Mouse (Mus musculus): ENCODE measurements around the gene Mex3d.

Gene Mex3d

DNA sequence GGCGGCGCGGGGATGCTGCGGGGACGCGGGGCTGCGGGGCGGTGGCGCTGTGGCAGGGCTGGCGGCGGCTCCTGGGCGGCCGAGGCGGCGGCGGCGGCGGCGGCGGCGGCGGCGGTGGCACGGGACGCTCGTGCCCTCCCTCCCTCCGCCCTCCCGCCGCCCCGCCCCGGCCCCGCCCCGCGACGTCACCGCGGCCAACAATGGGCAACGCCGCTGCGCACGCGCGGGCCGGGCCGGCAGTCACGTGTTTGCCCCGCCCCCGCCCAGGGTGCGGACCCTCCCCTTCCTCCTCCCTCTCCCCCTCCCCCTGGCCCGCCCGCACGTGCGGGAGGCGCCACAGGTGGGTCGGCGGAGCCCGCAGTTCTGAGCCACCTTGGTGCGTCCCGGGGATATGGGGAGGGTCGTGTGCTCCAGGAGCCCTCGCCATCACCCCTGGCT is at the start of gene Mex3d:
Gene Mex3d (minus strand): TSS at position 138 of the 438 bp plus-strand sequence.
- DNase-seq (ENCODE audit: low spot score in 2 of 2), result peak in 1 of 2 experiments; percentile 86

DNA sequence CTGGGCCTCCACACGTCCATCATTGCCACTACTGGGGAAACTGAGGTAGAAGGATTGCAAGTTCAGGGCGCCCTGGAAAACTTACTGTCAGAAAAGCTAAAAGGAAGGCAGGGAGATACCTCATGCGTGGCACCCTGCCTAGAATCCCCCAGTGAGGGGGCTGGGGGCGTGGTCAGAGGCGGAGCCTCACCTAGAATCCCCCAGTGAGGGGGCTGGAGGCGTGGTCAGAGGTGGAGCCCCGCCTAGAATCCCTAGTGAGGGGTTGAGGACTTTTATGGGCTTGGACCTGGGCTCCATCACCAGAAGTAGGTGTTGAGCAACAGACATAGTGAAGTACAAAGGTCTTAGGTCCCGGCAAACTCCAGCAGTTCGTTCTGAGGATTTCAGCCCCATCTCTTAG is 48.8 kb upstream of the Mex3d start:
- DNase-seq (ENCODE audit: low spot score in 2 of 2), result no peak

DNA sequence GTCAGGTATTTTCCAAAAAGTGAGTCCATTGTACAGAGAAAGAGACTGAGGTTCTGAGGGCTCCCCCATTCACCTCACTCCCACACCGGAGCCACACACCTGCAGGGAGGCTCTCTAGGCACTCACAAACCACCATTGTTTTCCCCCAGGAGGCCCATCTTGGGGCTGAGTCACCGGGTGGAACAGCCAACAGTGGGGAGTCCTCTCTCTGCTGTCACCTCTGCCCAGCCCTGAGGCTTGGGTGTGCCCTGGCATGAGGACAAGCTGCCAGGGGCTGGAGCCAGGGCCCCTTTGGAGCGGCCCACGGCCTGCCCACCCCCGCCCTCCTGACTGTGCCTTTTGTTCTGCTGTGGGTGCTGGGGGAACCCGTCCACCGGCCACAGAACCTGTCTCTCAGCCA is 48.3 kb upstream of the Mex3d start:
- DNase-seq (ENCODE audit: low spot score in 2 of 2), result no peak

DNA sequence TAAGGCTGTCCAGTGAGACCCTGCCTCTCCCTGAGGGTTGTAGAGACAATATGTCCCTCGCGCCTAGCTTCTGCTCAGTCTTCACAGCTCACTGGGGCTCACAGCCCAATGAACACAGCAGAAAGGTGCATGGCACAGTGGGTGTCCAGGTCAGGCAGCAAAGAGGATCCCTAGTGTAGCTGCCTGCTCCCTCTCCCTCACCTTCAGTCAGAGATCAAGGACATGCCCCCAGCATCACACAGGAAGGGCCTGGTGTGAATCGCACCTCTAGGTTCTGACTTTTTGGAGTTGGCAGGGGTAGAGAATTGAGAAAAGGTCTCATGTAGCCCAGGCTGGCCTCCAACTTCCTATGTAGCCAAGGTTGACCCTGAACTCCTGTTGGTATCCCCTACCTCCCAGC is 47.4 kb upstream of the Mex3d start:
- no peak for DNase-seq (ENCODE audit: low spot score in 2 of 2)

DNA sequence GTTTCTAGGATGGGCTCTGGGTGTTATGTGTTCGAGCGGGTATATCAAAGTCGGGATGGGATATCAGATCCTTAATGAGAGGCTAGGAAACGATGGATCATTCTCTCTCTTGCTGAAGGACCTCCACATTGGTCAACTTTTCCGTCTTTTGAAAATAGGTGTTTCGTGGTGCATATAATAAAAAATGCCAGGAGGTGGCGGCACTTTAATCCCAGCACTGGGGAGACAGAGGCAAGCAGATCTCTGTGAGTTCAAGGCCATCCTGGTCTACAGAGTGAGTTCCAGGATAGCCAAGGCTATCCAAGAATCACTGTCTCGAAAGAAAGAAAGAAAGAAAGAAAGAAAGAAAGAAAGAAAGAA is 46.8 kb upstream of the Mex3d start:
- DNase-seq (ENCODE audit: low spot score in 2 of 2), result no peak

DNA sequence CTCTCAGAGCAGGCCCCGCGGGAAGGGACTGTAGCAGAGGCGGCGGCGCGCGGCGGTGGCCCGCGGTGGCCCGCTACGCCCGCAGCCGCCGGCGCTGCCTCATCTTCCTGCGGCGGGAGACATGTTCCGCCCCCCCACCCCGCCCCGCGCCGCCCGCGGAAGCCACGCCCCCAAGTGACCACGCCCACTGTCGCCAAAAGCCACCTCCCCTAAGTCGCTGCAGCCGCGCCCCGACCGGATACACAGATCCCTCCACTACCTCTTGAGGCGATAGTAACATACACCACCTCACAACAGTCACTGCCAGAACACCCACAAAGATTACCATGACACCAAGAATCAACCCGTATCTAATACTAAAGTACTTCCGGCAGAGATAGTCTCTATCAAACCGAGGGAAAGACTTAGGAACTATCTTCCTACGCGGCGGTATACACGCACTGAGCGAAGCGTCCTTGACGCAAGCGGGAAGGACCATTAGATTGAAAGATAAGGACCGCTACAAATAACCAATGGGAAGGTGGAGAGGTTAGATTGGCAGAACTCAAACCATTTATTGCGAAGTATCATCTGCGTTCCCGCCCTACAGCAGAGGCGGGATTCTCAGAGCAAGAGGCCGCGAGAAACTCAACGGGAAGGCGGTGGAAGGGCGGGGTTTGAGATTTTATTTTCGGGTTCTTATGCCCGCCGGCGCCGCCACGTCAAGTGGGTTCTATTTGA is 46.2 kb upstream of the Mex3d start, which contains the start of gene Tcf3:
Gene Tcf3 (minus strand): TSS at position 135 of the 720 bp plus-strand sequence.
- peak; percentile 92 to 95 for DNase-seq (ENCODE audit: low spot score in 2 of 2)

DNA sequence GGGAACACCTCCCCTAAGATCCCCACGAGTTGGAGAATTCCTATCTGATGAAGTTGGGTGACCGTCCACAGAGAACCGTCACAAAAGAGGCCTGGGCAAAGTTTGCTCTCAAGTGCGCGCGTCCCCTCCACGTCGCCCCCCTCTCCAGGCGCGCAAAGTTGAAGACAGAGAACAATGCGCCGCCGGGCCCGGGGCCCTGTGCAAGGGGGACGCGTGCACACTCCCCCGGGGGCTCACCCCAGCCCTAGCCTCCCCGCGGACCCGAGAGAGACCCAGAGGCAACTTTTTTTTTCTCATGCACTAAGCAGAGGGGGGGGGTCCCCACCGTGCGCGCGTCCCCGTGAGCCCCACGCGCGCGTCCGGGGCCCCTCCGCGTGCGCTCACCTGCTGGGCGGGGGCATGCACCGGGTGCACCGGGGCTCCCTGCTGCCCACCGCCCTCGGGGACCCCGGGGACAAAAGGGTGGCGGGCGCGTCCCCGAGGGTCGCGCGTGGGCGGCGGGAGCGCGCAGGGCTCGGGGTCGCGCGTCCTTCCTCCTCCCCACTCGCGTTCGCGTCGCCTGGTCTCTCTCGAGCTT is 45.6 kb upstream of the Mex3d start:
- no peak for DNase-seq (ENCODE audit: low spot score in 2 of 2)

DNA sequence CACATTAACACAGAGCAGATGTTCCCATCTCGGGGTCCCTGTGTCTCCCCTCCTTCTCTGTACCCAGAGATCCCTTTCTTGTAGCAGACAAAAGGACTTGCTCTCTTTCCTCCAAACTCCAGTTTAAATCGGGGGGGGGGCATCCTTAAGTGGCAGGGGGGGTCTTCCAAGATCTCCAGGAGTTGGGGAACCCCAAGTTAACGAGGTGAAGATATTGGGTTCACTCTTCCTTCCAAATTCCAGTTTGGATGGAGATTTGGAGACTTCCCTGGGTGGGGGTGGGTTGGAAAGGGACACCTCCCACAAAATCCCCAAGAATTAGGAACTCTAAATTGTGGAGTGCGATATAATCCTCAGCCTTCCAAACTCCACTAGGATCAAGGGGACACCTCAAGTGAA is 44.9 kb upstream of the Mex3d start:
- DNase-seq (ENCODE audit: low spot score in 2 of 2), result no peak

DNA sequence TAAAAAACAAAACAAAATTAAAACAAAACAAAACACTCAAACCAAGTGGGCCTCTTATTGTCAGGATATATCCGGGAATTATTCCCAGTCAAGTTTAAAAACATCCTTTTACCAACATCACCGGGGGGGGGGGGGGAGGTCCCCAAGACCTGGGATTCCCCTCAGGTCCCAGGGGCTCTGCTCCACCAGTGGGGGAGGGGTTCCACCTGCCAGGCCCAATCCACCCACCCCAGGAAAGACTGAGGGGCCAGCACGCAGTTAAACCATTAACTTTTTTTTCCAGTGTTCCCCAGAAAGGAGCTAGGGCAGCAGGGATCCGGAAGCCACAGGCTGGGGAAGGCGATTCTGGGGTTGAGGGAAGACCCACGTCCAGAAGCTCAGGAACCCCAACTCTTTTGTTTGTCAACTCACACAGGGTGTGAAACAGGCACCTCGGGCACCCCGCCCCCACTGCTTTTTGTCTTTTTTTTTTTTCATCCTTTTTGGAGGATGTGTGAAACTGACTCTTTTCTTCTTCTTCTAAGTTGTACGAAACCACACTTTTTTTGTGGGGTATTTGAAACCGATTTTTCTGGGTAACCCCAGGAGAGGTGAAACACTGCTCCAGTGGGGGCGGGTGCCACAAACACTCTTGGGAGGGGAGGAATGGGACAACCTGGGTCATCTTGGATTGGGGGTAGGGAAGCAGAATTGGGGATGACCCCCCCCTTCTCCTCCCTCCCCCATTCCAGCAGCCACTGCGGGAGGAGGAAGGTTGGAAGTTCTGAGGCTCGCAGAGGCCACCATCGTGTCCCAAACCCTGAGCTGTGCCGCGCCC is 44.3 kb upstream of the Mex3d start:
- no peak for DNase-seq (ENCODE audit: low spot score in 2 of 2)

DNA sequence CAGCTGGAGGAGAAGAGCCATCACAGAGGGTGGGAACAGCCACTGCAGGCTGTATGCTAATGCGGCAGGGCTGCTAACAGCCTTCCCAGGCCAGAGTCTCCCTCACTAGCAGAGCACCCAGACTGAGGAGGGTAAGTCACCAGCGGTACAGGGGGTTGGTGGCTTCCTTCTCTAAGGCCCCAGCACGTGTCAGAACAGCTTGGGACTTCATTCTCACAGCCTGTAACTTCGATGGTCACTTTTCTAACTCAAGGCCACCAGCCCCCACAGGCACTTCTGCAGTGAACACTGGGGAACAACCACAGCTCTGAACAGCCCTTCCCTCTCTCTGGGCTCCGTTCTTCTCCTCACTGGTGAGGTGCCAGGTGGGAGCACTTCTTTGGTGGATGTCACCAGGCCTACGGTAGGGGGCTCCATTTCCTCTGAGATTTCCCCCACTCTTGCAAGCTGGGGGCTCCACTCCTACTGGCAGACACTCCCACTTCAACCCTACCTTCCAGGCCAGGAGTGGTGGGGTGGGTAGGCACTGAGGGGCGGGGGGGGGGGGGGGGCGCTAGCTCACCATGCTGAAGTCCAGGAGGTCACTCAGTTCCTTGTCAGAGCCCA is 43.0 kb upstream of the Mex3d start:
- no peak for DNase-seq (ENCODE audit: low spot score in 2 of 2)

DNA sequence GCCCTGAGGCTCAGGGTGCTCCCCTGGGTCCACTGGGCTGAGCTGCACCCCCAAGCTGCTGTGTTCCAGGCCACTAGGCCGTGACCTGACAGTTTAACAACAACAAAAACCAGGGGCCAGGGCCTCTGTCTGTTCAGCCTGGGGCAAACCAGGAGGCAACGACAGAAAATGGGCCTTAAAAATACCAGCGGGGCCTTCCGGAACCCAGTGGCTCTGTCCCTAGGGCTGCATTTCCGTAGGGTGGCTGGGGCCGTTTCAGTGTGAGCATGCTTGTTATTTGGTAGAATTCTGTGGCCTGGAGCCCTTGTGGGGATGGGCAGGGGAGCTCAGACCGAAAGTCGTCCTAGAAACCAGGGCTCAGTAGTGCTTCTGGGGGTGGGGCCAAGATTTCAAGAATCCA is 42.3 kb upstream of the Mex3d start:
- DNase-seq (ENCODE audit: low spot score in 2 of 2), result no peak

DNA sequence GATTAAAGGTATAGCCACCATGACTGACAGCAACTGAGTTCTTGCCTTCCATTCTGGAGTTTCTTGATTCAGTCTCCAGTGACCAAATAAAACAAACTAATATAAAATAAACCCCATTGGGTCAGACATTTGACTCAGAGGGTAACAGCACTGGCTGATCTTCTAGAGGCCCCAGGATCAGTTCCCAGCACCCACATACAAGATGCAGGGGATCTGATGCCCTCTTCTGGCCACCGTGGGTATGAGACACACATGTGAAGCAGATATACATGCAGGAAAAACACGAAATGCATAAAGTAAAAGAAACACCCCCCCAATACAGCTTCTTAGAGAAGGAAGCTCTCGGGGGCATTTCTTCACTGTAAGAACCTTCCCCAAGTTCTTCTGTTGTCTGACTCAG is 37.6 kb upstream of the Mex3d start:
- DNase-seq (ENCODE audit: low spot score in 2 of 2), result no peak

DNA sequence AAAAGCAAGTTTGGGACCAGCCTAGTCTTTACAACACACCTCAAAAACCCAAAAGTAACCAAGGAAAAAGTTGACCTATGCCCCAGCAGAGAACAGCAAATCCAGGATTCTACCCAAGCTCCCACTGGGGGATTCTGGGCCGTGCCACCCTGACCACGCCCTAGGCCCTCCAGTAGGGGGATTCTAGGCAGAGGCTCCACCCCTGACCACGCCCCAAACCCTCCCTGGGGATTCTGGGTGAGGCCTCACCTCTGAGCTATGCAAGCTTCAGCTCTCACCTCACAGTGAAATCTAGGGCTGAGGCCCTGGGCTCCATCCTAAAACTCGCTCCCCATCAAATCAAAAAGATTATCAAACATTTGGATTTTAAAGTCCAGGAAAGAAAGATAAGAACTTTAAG is 36.1 kb upstream of the Mex3d start:
- no peak for DNase-seq (ENCODE audit: low spot score in 2 of 2)

DNA sequence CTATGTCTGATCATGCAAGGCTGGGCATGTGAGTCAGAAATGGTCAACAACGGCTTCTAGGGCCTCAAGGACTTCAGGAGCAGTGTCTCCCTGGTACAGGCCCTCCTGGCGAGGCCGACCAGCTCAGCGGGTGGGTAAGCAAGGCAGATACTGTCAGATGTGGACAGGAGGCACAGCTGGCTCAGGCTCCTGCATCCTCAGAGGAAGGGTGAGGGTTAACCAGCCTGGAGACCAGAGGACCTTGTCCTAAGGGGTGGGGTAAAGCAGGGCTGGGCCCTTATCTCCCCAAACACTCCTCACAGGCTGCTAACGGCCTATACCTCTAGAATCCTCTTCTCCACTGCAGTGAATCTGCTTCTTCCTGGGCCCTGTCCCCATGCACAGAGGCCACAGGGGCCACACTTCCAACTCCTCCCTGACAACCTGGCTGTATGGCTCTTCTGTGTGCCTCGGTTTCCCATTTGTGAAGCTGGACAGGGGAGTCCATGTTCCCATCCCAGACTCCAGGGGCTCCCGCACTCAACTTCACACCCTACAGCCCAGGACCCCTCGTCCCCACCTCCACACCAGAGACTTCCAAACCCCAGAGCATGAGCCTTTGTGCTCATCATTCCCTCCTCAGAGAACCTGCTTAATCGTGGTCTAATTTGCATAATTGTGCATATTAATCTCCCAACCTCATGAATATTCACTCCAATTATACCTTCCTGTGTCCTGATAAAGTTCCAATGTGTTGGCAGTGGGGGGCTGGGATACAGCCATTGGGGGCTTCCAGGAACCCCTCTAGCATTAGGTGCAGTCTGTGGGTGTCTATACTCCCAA is 34.4 kb upstream of the Mex3d start:
- no peak for DNase-seq (ENCODE audit: low spot score in 2 of 2)

DNA sequence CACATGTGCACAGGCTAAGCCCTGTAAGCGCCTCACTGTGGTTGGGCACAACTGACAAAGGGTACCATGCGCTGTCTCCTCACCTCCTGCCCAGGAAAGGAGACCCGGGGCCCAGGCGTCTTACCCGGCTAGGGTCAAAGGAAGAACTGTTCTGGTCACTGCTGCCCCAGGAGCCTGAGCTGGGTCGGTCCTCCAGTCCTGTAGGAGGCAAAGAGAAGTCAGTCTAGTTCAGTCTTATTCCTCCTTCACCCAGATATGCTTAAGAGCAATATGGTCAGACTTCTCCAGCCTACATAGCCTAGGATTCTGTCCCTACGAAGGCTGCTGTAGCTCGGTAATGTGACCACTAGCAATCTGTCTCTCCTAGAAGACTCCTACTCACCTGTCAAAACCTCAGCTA is 33.7 kb upstream of the Mex3d start:
- no peak for DNase-seq (ENCODE audit: low spot score in 2 of 2)

DNA sequence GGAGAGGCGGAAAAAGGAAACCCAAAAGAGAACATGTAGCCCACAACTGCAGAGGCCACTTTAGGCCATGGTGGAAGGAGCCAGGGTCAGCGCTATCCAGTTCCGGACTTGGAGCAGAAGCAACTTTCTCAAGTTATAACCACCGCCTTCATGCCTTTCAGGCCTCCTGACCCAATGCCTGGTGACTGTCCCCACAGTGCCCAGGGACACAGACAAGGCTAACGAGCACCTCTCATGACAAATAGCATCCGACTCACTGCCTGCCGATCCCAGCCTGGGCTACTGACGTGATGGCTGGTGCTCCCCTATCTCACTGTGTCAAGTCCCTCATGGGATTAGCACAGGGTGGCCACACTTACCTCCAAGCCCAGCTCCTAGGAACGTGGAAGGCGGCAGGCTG is 33.3 kb upstream of the Mex3d start:
- DNase-seq (ENCODE audit: low spot score in 2 of 2), result no peak

DNA sequence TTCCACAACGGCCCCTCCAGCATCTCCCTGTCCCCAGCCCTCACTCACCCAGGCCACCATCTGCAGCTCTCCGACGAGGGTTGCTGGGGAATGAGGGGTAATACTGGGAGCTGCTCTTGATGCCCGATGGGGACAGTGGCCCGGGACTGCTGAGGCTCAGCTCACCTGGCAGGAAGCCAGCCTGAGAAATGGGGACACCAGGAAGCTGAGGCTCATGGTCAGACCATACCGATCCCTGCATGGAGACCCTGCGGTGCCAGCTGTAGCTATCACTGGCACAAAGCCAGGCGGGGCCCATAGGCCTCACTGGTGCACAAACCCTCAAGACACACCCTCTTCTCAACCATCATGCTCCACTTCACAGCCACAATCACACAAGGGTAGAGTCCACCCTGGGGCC is 32.0 kb upstream of the Mex3d start:
- DNase-seq (ENCODE audit: low spot score in 2 of 2), result no peak

DNA sequence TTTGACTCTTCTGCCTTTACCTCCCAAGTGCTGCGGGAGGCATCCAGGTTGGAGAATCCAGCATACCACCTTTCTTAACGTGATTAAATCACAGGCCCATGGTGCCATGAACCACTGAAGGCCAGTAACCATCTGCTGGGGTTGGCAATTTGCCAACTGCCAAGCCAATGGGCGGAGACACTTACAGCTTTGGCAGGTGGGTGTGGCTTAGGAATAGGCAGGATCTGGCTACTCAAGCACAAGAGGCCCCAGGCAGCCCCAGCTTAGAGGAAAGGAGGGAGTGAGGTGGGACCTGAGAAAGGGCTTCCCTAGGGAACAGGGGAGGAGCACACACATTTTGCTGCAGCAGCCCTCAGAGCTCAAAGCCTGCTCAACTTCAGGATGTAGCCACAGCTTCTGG is 30.9 kb upstream of the Mex3d start:
- DNase-seq (ENCODE audit: low spot score in 2 of 2), result no peak

DNA sequence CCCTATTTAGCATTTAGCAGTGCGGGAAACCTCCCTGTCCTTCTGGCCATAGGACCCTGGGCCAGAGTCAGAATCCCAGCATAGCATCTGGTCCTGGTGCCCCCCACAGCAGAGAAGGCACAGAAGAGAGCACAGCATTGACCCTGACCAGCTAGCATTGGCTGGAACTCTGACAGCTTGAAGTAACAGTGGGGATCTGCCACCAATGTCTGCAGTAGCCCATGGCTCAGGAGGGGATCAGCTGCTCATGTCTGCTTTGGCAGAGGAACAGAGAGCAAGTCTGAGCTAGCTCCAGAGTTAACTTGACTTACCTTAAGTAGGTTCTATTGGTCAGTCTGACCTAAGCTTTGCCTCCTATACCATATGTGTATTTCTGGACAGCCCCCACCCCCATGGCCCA is 30.4 kb upstream of the Mex3d start:
- DNase-seq (ENCODE audit: low spot score in 2 of 2), result no peak

DNA sequence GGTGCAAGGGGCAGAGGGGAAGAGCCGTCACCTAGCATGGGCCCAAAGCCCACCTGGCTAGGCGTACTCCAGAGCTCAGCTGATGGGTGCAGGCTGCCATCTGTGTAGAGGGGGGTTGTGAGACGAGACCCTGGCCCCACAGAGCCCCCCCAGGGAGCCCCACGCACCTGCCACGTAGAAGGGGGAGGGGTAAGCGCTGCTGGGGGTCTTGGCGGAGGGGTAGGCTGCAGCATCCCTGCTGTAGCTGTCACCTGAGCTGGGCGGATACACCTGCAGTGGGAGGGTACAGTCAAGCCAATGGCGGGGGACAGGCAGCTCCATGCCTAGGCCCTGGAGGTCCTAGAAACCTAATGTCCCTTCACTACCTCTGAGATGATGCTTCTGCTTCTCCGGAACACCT is 29.9 kb upstream of the Mex3d start:
- DNase-seq (ENCODE audit: low spot score in 2 of 2), result no peak

DNA sequence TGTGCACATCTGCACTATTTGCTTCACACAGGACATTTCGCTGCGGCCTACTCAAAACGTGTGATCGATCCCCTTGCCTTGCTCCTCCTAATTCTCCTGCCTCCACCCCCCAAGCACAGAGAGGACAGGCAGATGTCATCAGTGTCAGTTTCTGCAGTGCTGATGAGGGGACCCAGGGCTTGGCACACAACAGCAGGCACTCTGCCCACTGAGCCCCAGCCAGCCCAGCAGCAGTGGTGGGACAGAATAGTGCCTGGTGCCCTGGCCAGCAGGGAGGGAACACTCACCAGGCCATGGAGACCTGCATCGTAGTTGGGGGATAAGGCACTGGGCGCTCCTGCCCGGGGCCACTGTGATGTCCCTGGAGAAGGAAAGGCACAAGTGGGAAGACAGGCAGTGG is 28.1 kb upstream of the Mex3d start:
- DNase-seq (ENCODE audit: low spot score in 2 of 2), result no peak
